Mouse (Mus musculus) CH12.LX (cell line): Measurements from ENCODE around the gene Pdcd6ip.

Experiments used
- BHLHE40 ChIP-seq: IDR thresholded peaks from 2 replicates; pipeline ENCODE4 v1.6.1; 2011; ENCODE audit warnings: mild to moderate bottlenecking, low read depth, low read length, improper control_type of control experiment
- EP300 ChIP-seq: IDR thresholded peaks from 2 replicates; pipeline ENCODE4 v1.6.1; 2011; ENCODE audit warnings: low read length, improper control_type of control experiment
- GABPA ChIP-seq: IDR thresholded peaks from 2 replicates; pipeline ENCODE4 v1.6.1; 2012; ENCODE audit warnings: low read depth, low read length, improper control_type of control experiment, inconsistent platforms; ENCODE audit not compliant: insufficient replicate concordance
- MYC ChIP-seq: IDR thresholded peaks from 2 replicates; pipeline ENCODE4 v1.6.1; 2011; ENCODE audit warnings: low read depth, mild to moderate bottlenecking, improper control_type of control experiment, low read length
- POLR2A ChIP-seq: IDR thresholded peaks from 2 replicates; pipeline ENCODE4 v1.6.1; 2011; ENCODE audit warnings: low read depth, mild to moderate bottlenecking, improper control_type of control experiment, low read length
- USF1 ChIP-seq: IDR thresholded peaks from 2 replicates; pipeline ENCODE4 v1.6.1; 2014; ENCODE audit warnings: low read depth, mild to moderate bottlenecking, inconsistent platforms, low read length, improper control_type of control experiment
- ZMIZ1 ChIP-seq: IDR thresholded peaks from 2 replicates; pipeline ENCODE4 v1.6.1; 2012; ENCODE audit warnings: low read depth, mild to moderate bottlenecking, inconsistent platforms, low read length, improper control_type of control experiment
- ZNF384 ChIP-seq: IDR thresholded peaks from 2 replicates; pipeline ENCODE4 v1.6.1; 2012; ENCODE audit warnings: low read depth, low read length, improper control_type of control experiment, inconsistent platforms

GRCm38 (mm10) chr9:113687461-113687860 lies 20.6 kb downstream of the Pdcd6ip start:
- TF ChIP-seq ZNF384 = no peak
- no peak for TF ChIP-seq POLR2A
- TF ChIP-seq EP300 = no peak
- TF ChIP-seq MYC = no peak
- TF ChIP-seq USF1 = no peak
- no peak for TF ChIP-seq ZMIZ1
- TF ChIP-seq GABPA = no peak
- no peak for TF ChIP-seq BHLHE40
